Mouse (Mus musculus) embryonic fibroblast, embryonic 13.5 days (primary cell): Measurements from ENCODE around the gene Yeats2.

ENCODE experiments used
- CTCF ChIP-seq: IDR thresholded peaks from 2 replicates; pipeline ENCODE4 v1.5.1; 2011; ENCODE audit warnings: mild to moderate bottlenecking, control low read depth, low read length, moderate library complexity, borderline replicate concordance; ENCODE audit not compliant: insufficient read depth
- POLR2A ChIP-seq: IDR thresholded peaks from 2 replicates; pipeline ENCODE4 v1.6.1; 2011; ENCODE audit warnings: low read depth, mild to moderate bottlenecking, control low read depth, low read length, moderate library complexity

DNA sequence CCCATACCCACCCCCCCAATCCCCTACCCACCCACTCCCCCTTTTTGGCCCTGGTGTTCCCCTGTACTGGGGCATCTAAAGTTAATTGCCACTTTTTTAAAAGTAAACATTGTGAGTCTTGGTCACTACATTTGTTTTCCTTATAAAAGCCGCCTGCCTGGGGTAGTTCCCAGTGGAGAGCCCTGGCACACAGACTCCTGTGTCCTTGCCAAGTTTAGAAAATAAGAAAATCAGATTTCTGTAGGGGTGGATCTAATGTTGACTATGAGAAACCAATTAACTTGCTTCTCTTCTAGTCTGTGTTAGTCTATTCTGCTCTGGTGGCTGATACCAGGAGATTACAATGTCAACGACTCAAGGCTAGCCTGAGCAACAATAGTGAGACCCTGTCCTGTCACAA lies 28.2 kb upstream of the Yeats2 start:
- TF ChIP-seq CTCF (no peak), POLR2A (no peak)
